Mouse (Mus musculus) C2C12 (cell line): ENCODE results near the gene Ccdc180.

Experiments used
- CEBPB ChIP-seq: IDR thresholded peaks from one replicate; pipeline ENCODE4 v1.6.1; 2011; ENCODE audit warnings: low read depth, mild to moderate bottlenecking, control low read depth, moderate library complexity
- CTCF ChIP-seq: IDR thresholded peaks from one replicate; pipeline ENCODE4 v1.5.1; 2011; ENCODE audit not compliant: control insufficient read depth, insufficient read depth, insufficient read length
- FOSL1 ChIP-seq: IDR thresholded peaks from one replicate; pipeline ENCODE4 v1.8.0; 2011; ENCODE audit warnings: mild to moderate bottlenecking, low read length; ENCODE audit not compliant: poor library complexity, insufficient read depth, severe bottlenecking
- MAX ChIP-seq: IDR thresholded peaks from one replicate; pipeline ENCODE4 v1.6.1; 2011; ENCODE audit warnings: mild to moderate bottlenecking, control low read depth
- MYOD1 ChIP-seq: IDR thresholded peaks from one replicate; pipeline ENCODE4 v1.6.1; 2011; ENCODE audit warnings: low read depth; ENCODE audit not compliant: control insufficient read depth, insufficient read length
- MYOG ChIP-seq: IDR thresholded peaks from one replicate; pipeline ENCODE4 v1.6.1; 2011; ENCODE audit not compliant: control insufficient read depth, insufficient read length; ENCODE audit errors: extremely low read depth
- USF1 ChIP-seq: IDR thresholded peaks from one replicate; pipeline ENCODE4 v1.6.1; 2011; ENCODE audit warnings: low read depth, mild to moderate bottlenecking, control low read depth, moderate library complexity

- TF ChIP-seq CTCF (no peak), MAX (no peak), USF1 (no peak), FOSL1 (no peak), MYOD1 (no peak), MYOG (no peak), CEBPB (no peak)
Measured at GRCm38 (mm10) chr4:45953025-45953919, 63.2 kb downstream of the Ccdc180 start.
